Mouse (Mus musculus): ENCODE measurements at regions not wholly inside any gene's neighbourhood (a gene's known extent, or its start where the extent isn't known, plus 50 kb on each side); places are given as distances from the start of the nearest gene placed in this dataset.

DNA sequence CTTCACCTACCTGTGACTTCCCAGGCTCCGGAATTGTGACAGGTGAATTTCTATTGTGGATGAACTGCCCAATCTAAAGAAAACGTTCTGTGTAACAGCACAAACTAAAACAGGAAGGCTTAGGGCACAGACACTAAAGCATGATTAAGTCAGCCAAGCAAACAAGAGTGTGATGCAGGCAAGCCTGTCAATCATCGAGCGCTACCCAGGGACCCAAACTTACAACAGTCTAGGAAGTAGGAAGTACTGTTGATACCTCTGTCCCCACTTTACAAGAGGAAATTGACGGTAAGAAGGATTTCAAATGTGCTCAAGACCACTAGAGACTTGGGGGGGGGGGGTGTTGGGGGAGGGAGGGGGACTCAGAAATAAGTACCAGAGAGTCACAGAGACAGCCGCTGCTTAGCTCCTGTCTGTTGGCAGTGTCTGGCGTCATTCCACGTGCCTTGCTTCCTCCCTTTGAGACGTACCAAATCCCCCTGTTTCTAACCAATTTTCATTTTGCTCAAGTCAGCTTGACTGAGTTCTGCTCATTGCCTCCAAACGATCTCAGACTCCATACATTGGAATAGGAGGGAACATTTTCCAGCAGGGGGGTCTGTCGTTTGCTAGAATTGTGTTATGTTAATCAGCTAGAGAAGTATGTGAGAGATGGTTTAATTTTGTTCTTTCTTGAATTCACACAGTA is 106.7 kb downstream of the Bdh1 start:
- Histone ChIP-seq H3K4me3 (ENCODE audit: control insufficient read depth, insufficient read depth, low read length) (no peak overlapping the region), H3K27ac (ENCODE audit: control insufficient read depth, insufficient read depth, low read length) (no peak overlapping the region), H3K4me1 (replicated peaks; ENCODE audit: control insufficient read depth, insufficient read depth, low read length) (no peaks in the 10 kb centered on the region), H3K27me3 (ENCODE audit: control insufficient read depth, insufficient read depth, low read length) (no peaks in the 10 kb centered on the region), H3K36me3 (ENCODE audit: control insufficient read depth, insufficient read depth, low read length) (no peaks in the 10 kb centered on the region)
- WGBS = 40% methylated on average over 11 of the region's 11 CpGs
- DNase-seq = no peak
- TF ChIP-seq CTCF (IDR thresholded peaks at IDR 0.05; ENCODE audit: borderline replicate concordance, control insufficient read depth, extremely low read depth, insufficient read depth, low read length, poor library complexity) = no peak
- no peak for TF ChIP-seq POLR2A (IDR thresholded peaks at IDR 0.05; ENCODE audit: control insufficient read depth, extremely low read depth, insufficient read depth, low read length, poor library complexity)

DNA sequence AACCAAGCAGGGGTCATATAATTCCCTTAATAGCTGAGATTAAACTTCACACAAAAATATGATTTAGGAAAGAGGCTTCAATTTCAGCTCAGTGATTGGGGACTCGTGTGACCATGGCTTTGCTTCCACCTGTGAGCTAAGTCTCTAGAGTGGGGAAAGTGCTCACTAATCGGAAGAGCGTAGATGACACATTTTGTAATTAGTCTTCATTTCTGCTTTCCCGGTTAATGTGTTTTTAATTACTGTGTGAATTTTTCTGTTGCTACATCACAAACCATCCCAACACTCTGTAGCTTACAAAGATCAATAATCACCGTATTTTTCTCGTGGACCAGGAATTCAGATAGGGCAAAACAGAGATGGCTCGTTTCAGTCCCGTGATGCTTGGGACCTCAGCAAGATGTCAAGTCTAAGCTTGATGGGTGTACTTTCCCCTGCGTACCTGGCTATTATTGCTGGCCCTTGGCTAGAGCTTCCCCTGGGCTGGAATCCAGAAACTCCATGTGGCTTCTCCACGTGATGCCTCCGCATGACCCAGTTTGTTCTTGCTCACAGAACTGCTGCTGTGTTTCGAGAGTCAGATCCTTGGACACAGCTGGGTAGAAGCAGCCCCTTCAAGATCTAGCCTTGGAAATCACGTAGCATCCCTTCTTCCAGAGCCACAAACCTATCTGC is 107.3 kb downstream of the Bdh1 start:
- TF ChIP-seq CTCF (IDR thresholded peaks at IDR 0.05; ENCODE audit: borderline replicate concordance, control insufficient read depth, extremely low read depth, insufficient read depth, low read length, poor library complexity) = no peak
- TF ChIP-seq POLR2A (IDR thresholded peaks at IDR 0.05; ENCODE audit: control insufficient read depth, extremely low read depth, insufficient read depth, low read length, poor library complexity) = no peak
- no peak for DNase-seq
- WGBS = 91% methylated on average over 13 of the region's 13 CpGs

DNA sequence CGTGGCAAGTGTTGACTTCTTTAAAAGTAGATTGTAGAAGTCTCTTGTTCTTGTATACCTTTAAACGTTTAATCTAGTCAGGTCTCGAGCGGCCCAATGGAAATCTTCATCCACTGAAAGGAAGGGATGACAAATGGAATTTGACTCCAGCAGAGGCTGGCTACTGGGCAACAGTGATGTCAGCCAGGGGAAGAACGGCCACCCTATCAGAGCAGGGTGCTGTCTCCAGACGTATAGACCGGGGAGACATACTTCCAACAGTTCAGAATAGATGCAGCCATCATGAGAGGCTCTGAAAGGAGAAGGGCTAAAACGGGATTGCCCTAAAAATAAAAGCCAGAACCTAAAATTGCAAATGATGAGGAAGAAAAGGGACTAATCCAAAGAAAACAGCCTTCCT is 108.0 kb downstream of the Bdh1 start:
- no peaks in the 10 kb centered on the region for H3K4me1 ChIP-seq (replicated peaks; ENCODE audit: control insufficient read depth, insufficient read depth, low read length)
- 96% methylated on average over 8 of the region's 8 CpGs for WGBS
- no peak overlapping the region for H3K4me3 ChIP-seq (ENCODE audit: control insufficient read depth, insufficient read depth, low read length)
- DNase-seq = no peak
- no peaks in the 10 kb centered on the region for H3K36me3 ChIP-seq (ENCODE audit: control insufficient read depth, insufficient read depth, low read length)
- H3K27me3 ChIP-seq (ENCODE audit: control insufficient read depth, insufficient read depth, low read length) = no peaks in the 10 kb centered on the region
- no peak for TF ChIP-seq CTCF (IDR thresholded peaks at IDR 0.05; ENCODE audit: borderline replicate concordance, control insufficient read depth, extremely low read depth, insufficient read depth, low read length, poor library complexity)
- TF ChIP-seq POLR2A (IDR thresholded peaks at IDR 0.05; ENCODE audit: control insufficient read depth, extremely low read depth, insufficient read depth, low read length, poor library complexity) = no peak
- no peak overlapping the region for H3K27ac ChIP-seq (ENCODE audit: control insufficient read depth, insufficient read depth, low read length)

More for the DNA sequence above, 107.3 kb downstream of the Bdh1 start:
- H3K27me3 ChIP-seq (ENCODE audit: control insufficient read depth, insufficient read depth, low read length) = no peaks in the 10 kb centered on the region
- no peak overlapping the region for H3K4me3 ChIP-seq (ENCODE audit: control insufficient read depth, insufficient read depth, low read length)
- H3K36me3 ChIP-seq (ENCODE audit: control insufficient read depth, insufficient read depth, low read length) = no peaks in the 10 kb centered on the region
- no peaks in the 10 kb centered on the region for H3K4me1 ChIP-seq (replicated peaks; ENCODE audit: control insufficient read depth, insufficient read depth, low read length)
- no peak overlapping the region for H3K27ac ChIP-seq (ENCODE audit: control insufficient read depth, insufficient read depth, low read length)

DNA sequence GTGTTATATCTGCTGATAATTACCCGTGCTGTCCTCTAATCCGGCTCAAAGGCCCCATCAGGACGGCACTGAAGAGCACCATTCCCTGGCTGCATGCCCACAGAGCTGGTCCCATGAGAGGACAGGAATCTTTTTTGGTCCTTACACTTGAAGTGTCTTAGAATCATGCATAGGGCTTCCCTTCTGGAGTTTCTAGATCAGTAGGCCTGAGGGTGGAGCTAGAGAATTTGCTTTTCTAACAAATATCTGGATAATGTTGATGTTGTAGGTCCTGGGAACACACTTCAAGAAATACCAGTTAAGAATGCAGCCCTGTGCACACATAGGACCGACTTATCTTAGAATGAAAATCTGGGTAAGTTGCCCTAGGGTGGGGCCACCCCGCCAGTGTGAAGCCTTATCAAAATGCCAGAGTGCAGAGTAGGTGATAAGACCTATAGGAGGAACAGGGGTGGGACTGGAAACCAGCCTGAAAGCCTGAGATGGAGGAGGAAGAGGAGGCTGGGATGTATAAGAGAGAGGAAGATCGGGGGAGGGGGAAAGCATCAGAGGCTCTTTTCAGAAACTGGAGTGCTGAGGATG is 111.2 kb downstream of the Bdh1 start:
- DNase-seq = no peak
- no peak overlapping the region for H3K4me3 ChIP-seq (ENCODE audit: control insufficient read depth, insufficient read depth, low read length)
- no peaks in the 10 kb centered on the region for H3K36me3 ChIP-seq (ENCODE audit: control insufficient read depth, insufficient read depth, low read length)
- H3K27me3 ChIP-seq (ENCODE audit: control insufficient read depth, insufficient read depth, low read length) = no peaks in the 10 kb centered on the region
- H3K4me1 ChIP-seq (replicated peaks; ENCODE audit: control insufficient read depth, insufficient read depth, low read length) = no peaks in the 10 kb centered on the region
- WGBS = 88% methylated on average over 6 of the region's 6 CpGs
- H3K27ac ChIP-seq (ENCODE audit: control insufficient read depth, insufficient read depth, low read length) = no peak overlapping the region
- TF ChIP-seq POLR2A (IDR thresholded peaks at IDR 0.05; ENCODE audit: control insufficient read depth, extremely low read depth, insufficient read depth, low read length, poor library complexity) = no peak
- TF ChIP-seq CTCF (IDR thresholded peaks at IDR 0.05; ENCODE audit: borderline replicate concordance, control insufficient read depth, extremely low read depth, insufficient read depth, low read length, poor library complexity) = no peak

DNA sequence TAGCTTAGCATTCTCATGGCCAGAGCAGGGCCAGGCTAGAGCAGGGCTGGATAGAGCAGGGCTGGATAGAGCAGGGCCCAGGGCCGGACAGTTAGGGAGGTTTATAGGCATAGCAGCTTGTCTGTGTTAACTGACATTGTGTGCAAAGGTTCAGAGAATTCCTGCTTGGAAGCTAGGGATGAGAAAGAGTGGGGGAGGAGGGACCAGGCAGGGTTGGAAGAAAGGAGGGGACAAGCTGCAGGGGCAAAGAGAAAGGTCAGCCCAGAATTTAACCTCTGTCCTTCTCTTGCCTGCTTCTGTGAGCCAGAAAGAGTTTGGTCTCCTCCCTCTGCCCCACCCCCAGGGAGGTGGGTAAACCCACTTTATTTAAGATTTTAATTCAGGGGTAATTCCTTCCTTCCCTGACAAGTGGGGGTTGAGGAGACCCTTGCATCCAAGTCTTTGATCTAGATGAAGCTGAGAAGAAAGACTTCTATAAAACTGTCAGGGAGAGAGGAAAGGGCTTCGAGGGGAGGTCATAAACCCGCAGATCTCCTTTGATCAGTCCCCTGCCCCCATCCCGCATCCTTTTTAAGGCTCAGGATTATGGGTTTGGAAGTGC is 112.9 kb downstream of the Bdh1 start:
- 91% methylated on average over 4 of the region's 4 CpGs for WGBS
- TF ChIP-seq CTCF (IDR thresholded peaks at IDR 0.05; ENCODE audit: borderline replicate concordance, control insufficient read depth, extremely low read depth, insufficient read depth, low read length, poor library complexity) (no peak), POLR2A (IDR thresholded peaks at IDR 0.05; ENCODE audit: control insufficient read depth, extremely low read depth, insufficient read depth, low read length, poor library complexity) (no peak)

DNA sequence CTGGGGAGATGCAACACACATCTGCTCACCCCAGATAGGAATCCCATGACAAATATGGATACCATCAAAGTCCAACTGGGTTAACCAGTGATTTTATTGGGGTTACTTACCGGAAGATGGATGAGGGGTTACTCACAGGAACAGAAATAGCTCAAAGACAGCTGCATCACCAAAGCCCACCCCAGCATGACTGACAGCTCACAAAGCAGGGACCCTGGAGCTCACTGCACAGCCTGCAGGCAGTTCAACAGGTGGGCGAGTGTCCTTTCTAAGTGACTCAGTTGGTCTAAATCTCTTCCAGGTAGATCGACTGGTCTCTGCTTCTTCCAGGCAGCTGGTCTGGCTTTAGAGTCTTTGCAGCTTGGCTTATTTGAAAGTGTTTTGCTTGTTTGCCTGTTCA is 114.2 kb downstream of the Bdh1 start:
- H3K27me3 ChIP-seq (ENCODE audit: control insufficient read depth, insufficient read depth, low read length) = no peaks in the 10 kb centered on the region
- DNase-seq = no peak
- no peaks in the 10 kb centered on the region for H3K4me1 ChIP-seq (replicated peaks; ENCODE audit: control insufficient read depth, insufficient read depth, low read length)
- H3K27ac ChIP-seq (ENCODE audit: control insufficient read depth, insufficient read depth, low read length) = no peak overlapping the region
- WGBS = 95% methylated on average over 3 of the region's 3 CpGs
- H3K4me3 ChIP-seq (ENCODE audit: control insufficient read depth, insufficient read depth, low read length) = no peak overlapping the region
- TF ChIP-seq POLR2A (IDR thresholded peaks at IDR 0.05; ENCODE audit: control insufficient read depth, extremely low read depth, insufficient read depth, low read length, poor library complexity) (no peak), CTCF (IDR thresholded peaks at IDR 0.05; ENCODE audit: borderline replicate concordance, control insufficient read depth, extremely low read depth, insufficient read depth, low read length, poor library complexity) (no peak)
- H3K36me3 ChIP-seq (ENCODE audit: control insufficient read depth, insufficient read depth, low read length) = no peaks in the 10 kb centered on the region

More for the DNA sequence above, 112.9 kb downstream of the Bdh1 start:
- no peak overlapping the region for H3K27ac ChIP-seq (ENCODE audit: control insufficient read depth, insufficient read depth, low read length)
- H3K4me1 ChIP-seq (replicated peaks; ENCODE audit: control insufficient read depth, insufficient read depth, low read length) = no peaks in the 10 kb centered on the region
- no peak for DNase-seq
- H3K27me3 ChIP-seq (ENCODE audit: control insufficient read depth, insufficient read depth, low read length) = no peaks in the 10 kb centered on the region
- no peaks in the 10 kb centered on the region for H3K36me3 ChIP-seq (ENCODE audit: control insufficient read depth, insufficient read depth, low read length)
- no peak overlapping the region for H3K4me3 ChIP-seq (ENCODE audit: control insufficient read depth, insufficient read depth, low read length)
